Mouse (Mus musculus) kidney, postnatal 0 days (tissue): ENCODE data around the gene Nom1. TPM values are rescaled to one million over a fixed set of nuclear protein-coding genes. Genes with fewer than 3 reads are reported as not detected.

Experiments
- ATAC-seq: fragments of 200-750 bp; cut with Nextera tagmentation; replicated peaks from 2 replicates; pipeline ENCODE4 v1.8.0; 2017; ENCODE audit warnings: low read depth, moderate number of reproducible peaks, moderate TSS enrichment, moderate library complexity; ENCODE audit not compliant: low FRiP score
- DNase-seq: peaks from one replicate; pipeline ENCODE4 v3.0.0-alpha.2; 2016; ENCODE audit warnings: low spot score
- H3K27ac ChIP-seq: fragments of 300-500 bp; sonication (generic); 2 replicates; pipeline ENCODE4 v1.5.1; 2014; ENCODE audit warnings: mild to moderate bottlenecking
- H3K27me3 ChIP-seq: fragments of 300-500 bp; sonication (generic); 2 replicates; pipeline ENCODE4 v1.6.1; 2014; ENCODE audit warnings: low read length, mixed read lengths; ENCODE audit not compliant: insufficient read depth
- H3K36me3 ChIP-seq: fragments of 300-500 bp; sonication (generic); 2 replicates; pipeline ENCODE4 v1.6.1; 2014; ENCODE audit warnings: low read length, mixed read lengths; ENCODE audit not compliant: insufficient read depth
- H3K4me1 ChIP-seq: fragments of 300-500 bp; sonication (generic); replicated peaks from 2 replicates; pipeline ENCODE4 v1.6.1; 2014; ENCODE audit warnings: antibody characterized with exemption, low read length, mixed read lengths; ENCODE audit not compliant: insufficient read depth
- H3K4me2 ChIP-seq: fragments of 300-500 bp; sonication (generic); 2 replicates; pipeline ENCODE4 v1.6.1; 2014; ENCODE audit warnings: mild to moderate bottlenecking, low read length, moderate library complexity, mixed read lengths
- H3K4me3 ChIP-seq: fragments of 300-500 bp; sonication (generic); replicated peaks from 2 replicates; pipeline ENCODE4 v1.5.1; 2014; ENCODE audit warnings: low read depth, low read length
- H3K9ac ChIP-seq: fragments of 300-500 bp; sonication (generic); 2 replicates; pipeline ENCODE4 v1.6.1; 2014; ENCODE audit warnings: low read depth, low read length
- H3K9me3 ChIP-seq: fragments of 300-500 bp; sonication (generic); replicated peaks from 2 replicates; pipeline ENCODE4 v1.6.1; 2016; ENCODE audit warnings: low read length, inconsistent platforms, mixed read lengths
- CTCF ChIP-seq: IDR thresholded peaks from 2 replicates; pipeline ENCODE4 v1.5.1; 2016; ENCODE audit warnings: antibody characterized with exemption, low read depth, mild to moderate bottlenecking, moderate library complexity
- WGBS: fragments of 180-500 bp; shearing (Covaris S2); extraction: QIAGEN DNeasy Blood & Tissue Kit; methylation state at CpG from one replicate; pipeline ENCODE4 v1.1.7; 2014; 5-methylcytosine and 5-hydroxymethylcytosine counted together
- polyA plus RNA-seq: library from polyadenylated mRNA; unstranded; fragments of >200 nt; fragmentation: Nextera tagmentation; extraction: Ambion mirVana; gene quantifications from 2 replicates; pipeline ENCODE4 v1.2.1, GENCODE M21; 2015

Gene Nom1
- 19.6 and 20.0 TPM in 2 replicates for polyA plus RNA-seq

- peak within 1 kb of the TSS; percentile 89 for H3K4me3 ChIP-seq
- WGBS, result 6% methylated on average over 29 of the region's 29 CpGs
- H3K9ac ChIP-seq, result peak within 1 kb of the TSS; percentile 80
- no peaks in the 10 kb centered on the region for H3K27me3 ChIP-seq
- H3K36me3 ChIP-seq, result peaks cover 22% of the 10 kb centered on the region
- peak; percentile 96 for DNase-seq
- TF ChIP-seq CTCF, result no peak
- ATAC-seq, result peak; percentile 89
- peak within 1 kb of the TSS; percentile 75 for H3K4me2 ChIP-seq
- H3K4me1 ChIP-seq, result peaks cover 17% of the 10 kb centered on the region
- H3K27ac ChIP-seq, result peak within 1 kb of the TSS; percentile 85
- no peaks in the 10 kb centered on the region for H3K9me3 ChIP-seq
Measured at GRCm38 (mm10) chr5:29434228-29434871, at the start of gene Nom1. Gene Nom1, plus strand, starts transcription at chr5:29434664.

- ATAC-seq (no peak), DNase-seq (peak; percentile 25)
- H3K27ac ChIP-seq, result peak overlapping the region; percentile 52
- no peaks in the 10 kb centered on the region for H3K36me3 ChIP-seq
- H3K9me3 ChIP-seq, result no peaks in the 10 kb centered on the region
- H3K27me3 ChIP-seq, result no peaks in the 10 kb centered on the region
- H3K4me3 ChIP-seq, result no peak overlapping the region
- no peak for TF ChIP-seq CTCF
- H3K9ac ChIP-seq, result no peak overlapping the region
- no peaks in the 10 kb centered on the region for H3K4me1 ChIP-seq
- no peak overlapping the region for H3K4me2 ChIP-seq
- 8% methylated on average over 1 of the region's 1 CpGs for WGBS
Measured at GRCm38 (mm10) chr5:29387591-29387990, 46.9 kb upstream of the Nom1 start.

GRCm38 (mm10) chr5:29388181-29388943 lies 46.1 kb upstream of the Nom1 start:
- peak; percentile 58 for DNase-seq
- WGBS, result 16% methylated on average over 7 of the region's 7 CpGs
- Histone ChIP-seq H3K36me3 (no peaks in the 10 kb centered on the region), H3K9ac (no peak overlapping the region), H3K27ac (0 out of 2 replicates have a peak overlapping the region, but pooled peaks have one; percentile 15), H3K4me2 (no peak overlapping the region), H3K4me3 (no peak overlapping the region), H3K9me3 (no peaks in the 10 kb centered on the region), H3K4me1 (no peaks in the 10 kb centered on the region), H3K27me3 (no peaks in the 10 kb centered on the region)
- no peak for TF ChIP-seq CTCF
- ATAC-seq, result no peak; the same call in 1 of the 2 replicates

GRCm38 (mm10) chr5:29388944-29389765 lies 45.3 kb upstream of the Nom1 start:
- H3K36me3 ChIP-seq, result no peaks in the 10 kb centered on the region
- H3K27ac ChIP-seq, result 0 out of 2 replicates have a peak overlapping the region, but pooled peaks have one; percentile 15
- H3K27me3 ChIP-seq, result no peaks in the 10 kb centered on the region
- TF ChIP-seq CTCF, result peak; percentile 89
- H3K9me3 ChIP-seq, result no peaks in the 10 kb centered on the region
- no peak overlapping the region for H3K4me2 ChIP-seq
- 21% methylated on average over 15 of the region's 15 CpGs for WGBS
- no peaks in the 10 kb centered on the region for H3K4me1 ChIP-seq
- H3K9ac ChIP-seq, result no peak overlapping the region
- DNase-seq, result peak; percentile 76
- 0 out of 2 replicates have a peak, but pooled peaks have one; percentile 43 for ATAC-seq
- H3K4me3 ChIP-seq, result no peak overlapping the region

- Histone ChIP-seq H3K27ac (no peak overlapping the region), H3K36me3 (no peaks in the 10 kb centered on the region), H3K9ac (no peak overlapping the region), H3K4me2 (no peak overlapping the region), H3K4me1 (no peaks in the 10 kb centered on the region), H3K9me3 (no peaks in the 10 kb centered on the region), H3K27me3 (no peaks in the 10 kb centered on the region), H3K4me3 (no peak overlapping the region)
- ATAC-seq (no peak), DNase-seq (no peak)
- 43% methylated on average over 4 of the region's 4 CpGs for WGBS
- no peak for TF ChIP-seq CTCF
Measured at GRCm38 (mm10) chr5:29398427-29398826, 36.0 kb upstream of the Nom1 start.

GRCm38 (mm10) chr5:29410854-29411253 lies 23.6 kb upstream of the Nom1 start:
- no peak overlapping the region for H3K27ac ChIP-seq
- ATAC-seq, result no peak
- H3K27me3 ChIP-seq, result no peaks in the 10 kb centered on the region
- no peaks in the 10 kb centered on the region for H3K9me3 ChIP-seq
- no peak for TF ChIP-seq CTCF
- no peak overlapping the region for H3K4me3 ChIP-seq
- no peak overlapping the region for H3K9ac ChIP-seq
- DNase-seq, result no peak
- H3K36me3 ChIP-seq, result no peaks in the 10 kb centered on the region
- H3K4me1 ChIP-seq, result no peaks in the 10 kb centered on the region
- H3K4me2 ChIP-seq, result no peak overlapping the region
